Mouse (Mus musculus) intestine, embryonic 14.5 days (tissue): ENCODE data around the gene Kcnh1. TPM values are rescaled to one million over a fixed set of nuclear protein-coding genes. Genes with fewer than 3 reads are reported as not detected.

Source experiments
- ATAC-seq: fragments of 200-750 bp; cut with Nextera tagmentation; replicated peaks from 2 replicates; pipeline ENCODE4 v1.8.0; 2017; ENCODE audit warnings: low read depth, moderate number of reproducible peaks, moderate TSS enrichment, moderate library complexity; ENCODE audit not compliant: low FRiP score, low TSS enrichment
- DNase-seq: peaks from one replicate; pipeline ENCODE4 v3.0.0-alpha.2; 2018; ENCODE audit warnings: low spot score
- H3K27ac ChIP-seq: fragments of 300-500 bp; sonication (generic); 2 replicates; pipeline ENCODE4 v1.5.1; 2014; ENCODE audit warnings: low read depth, mild to moderate bottlenecking, control low read depth
- H3K27me3 ChIP-seq: fragments of 300-500 bp; sonication (generic); replicated peaks from 2 replicates; pipeline ENCODE4 v1.6.1; 2014; ENCODE audit warnings: low read length, control low read depth; ENCODE audit not compliant: control insufficient read depth, insufficient read depth
- H3K36me3 ChIP-seq: fragments of 300-500 bp; sonication (generic); 2 replicates; pipeline ENCODE4 v1.6.1; 2014; ENCODE audit warnings: low read length, control low read depth; ENCODE audit not compliant: control insufficient read depth, insufficient read depth
- H3K4me1 ChIP-seq: fragments of 300-500 bp; sonication (generic); replicated peaks from 2 replicates; pipeline ENCODE4 v1.6.1; 2014; ENCODE audit warnings: low read length, control low read depth, mixed read lengths; ENCODE audit not compliant: control insufficient read depth, insufficient read depth
- H3K4me2 ChIP-seq: fragments of 300-500 bp; sonication (generic); 2 replicates; pipeline ENCODE4 v1.6.1; 2014; ENCODE audit warnings: low read length
- H3K4me3 ChIP-seq: fragments of 300-500 bp; sonication (generic); 2 replicates; pipeline ENCODE4 v1.5.1; 2014; ENCODE audit warnings: low read depth, low read length, control low read depth, mixed read lengths
- H3K9ac ChIP-seq: fragments of 300-500 bp; sonication (generic); 2 replicates; pipeline ENCODE4 v1.6.1; 2014; ENCODE audit warnings: mild to moderate bottlenecking, low read length
- H3K9me3 ChIP-seq: fragments of 300-500 bp; sonication (generic); 2 replicates; pipeline ENCODE4 v1.6.1; 2016; ENCODE audit warnings: low read length, control low read depth; ENCODE audit not compliant: control insufficient read depth
- WGBS: fragments of 180-500 bp; shearing (Covaris S2); extraction: QIAGEN DNeasy Blood & Tissue Kit; methylation state at CpG from one replicate; pipeline ENCODE4 v1.1.7; 2014; 5-methylcytosine and 5-hydroxymethylcytosine counted together
- polyA plus RNA-seq: library from polyadenylated mRNA; unstranded; fragments of >200 nt; fragmentation: Nextera tagmentation; extraction: Ambion mirVana; gene quantifications from 2 replicates; pipeline ENCODE4 v1.2.1, GENCODE M21; 2014

The Kcnh1 gene
- polyA plus RNA-seq, 1 experiment from 2014 or later: 0.85 TPM

- no peak overlapping the region for H3K27ac ChIP-seq
- no peaks in the 10 kb centered on the region for H3K36me3 ChIP-seq
- no peak for DNase-seq
- no peak overlapping the region for H3K4me3 ChIP-seq
- H3K9ac ChIP-seq: no peak overlapping the region
- ATAC-seq: no peak
- H3K4me1 ChIP-seq: no peaks in the 10 kb centered on the region
- no peaks in the 10 kb centered on the region for H3K9me3 ChIP-seq
- H3K4me2 ChIP-seq: no peak overlapping the region
- H3K27me3 ChIP-seq: no peaks in the 10 kb centered on the region
Measured at GRCm38 (mm10) chr1:192387624-192388023, 197.1 kb downstream of the Kcnh1 start.

GRCm38 (mm10) chr1:192391041-192391440 lies 200.5 kb downstream of the Kcnh1 start:
- 74% methylated on average over 7 of the region's 7 CpGs for WGBS
- H3K4me1 ChIP-seq: no peaks in the 10 kb centered on the region
- no peak for DNase-seq
- no peaks in the 10 kb centered on the region for H3K27me3 ChIP-seq
- H3K4me3 ChIP-seq: no peak overlapping the region
- H3K4me2 ChIP-seq: no peak overlapping the region
- no peak for ATAC-seq
- no peak overlapping the region for H3K27ac ChIP-seq
- no peaks in the 10 kb centered on the region for H3K9me3 ChIP-seq
- no peak overlapping the region for H3K9ac ChIP-seq
- H3K36me3 ChIP-seq: no peaks in the 10 kb centered on the region

- ATAC-seq (peak; percentile 82), DNase-seq (no peak)
- Histone ChIP-seq H3K4me1 (no peaks in the 10 kb centered on the region), H3K9me3 (no peaks in the 10 kb centered on the region), H3K4me3 (no peak overlapping the region), H3K27me3 (no peaks in the 10 kb centered on the region), H3K27ac (no peak overlapping the region), H3K36me3 (no peaks in the 10 kb centered on the region), H3K4me2 (no peak overlapping the region), H3K9ac (no peak overlapping the region)
- WGBS: 62% methylated on average over 2 of the region's 2 CpGs
Measured at GRCm38 (mm10) chr1:192392232-192392631, 201.7 kb downstream of the Kcnh1 start.

GRCm38 (mm10) chr1:192399667-192400490 lies 209.3 kb downstream of the Kcnh1 start:
- DNase-seq (no peak), ATAC-seq (no peak)
- Histone ChIP-seq H3K4me2 (no peak overlapping the region), H3K27me3 (no peaks in the 10 kb centered on the region), H3K9me3 (no peaks in the 10 kb centered on the region), H3K27ac (no peak overlapping the region), H3K36me3 (no peaks in the 10 kb centered on the region), H3K4me3 (no peak overlapping the region), H3K9ac (no peak overlapping the region), H3K4me1 (no peaks in the 10 kb centered on the region)
- 81% methylated on average over 14 of the region's 14 CpGs for WGBS

GRCm38 (mm10) chr1:192400991-192401390 lies 210.4 kb downstream of the Kcnh1 start:
- Histone ChIP-seq H3K27me3 (no peaks in the 10 kb centered on the region), H3K4me1 (no peaks in the 10 kb centered on the region), H3K4me2 (no peak overlapping the region), H3K9ac (no peak overlapping the region), H3K9me3 (no peaks in the 10 kb centered on the region), H3K4me3 (no peak overlapping the region), H3K36me3 (no peaks in the 10 kb centered on the region), H3K27ac (no peak overlapping the region)
- 49% methylated on average over 4 of the region's 4 CpGs for WGBS
- ATAC-seq (no peak), DNase-seq (no peak)

- 88% methylated on average over 8 of the region's 8 CpGs for WGBS
- DNase-seq (no peak), ATAC-seq (no peak)
- Histone ChIP-seq H3K4me2 (no peak overlapping the region), H3K9ac (no peak overlapping the region), H3K36me3 (no peaks in the 10 kb centered on the region), H3K4me3 (no peak overlapping the region), H3K27ac (no peak overlapping the region), H3K27me3 (no peaks in the 10 kb centered on the region), H3K4me1 (no peaks in the 10 kb centered on the region), H3K9me3 (no peaks in the 10 kb centered on the region)
Measured at GRCm38 (mm10) chr1:192402911-192403704, 212.5 kb downstream of the Kcnh1 start.

- no peak overlapping the region for H3K27ac ChIP-seq
- no peaks in the 10 kb centered on the region for H3K27me3 ChIP-seq
- no peak overlapping the region for H3K9ac ChIP-seq
- H3K4me1 ChIP-seq: no peaks in the 10 kb centered on the region
- H3K36me3 ChIP-seq: no peaks in the 10 kb centered on the region
- DNase-seq (no peak), ATAC-seq (no peak)
- no peak overlapping the region for H3K4me3 ChIP-seq
- WGBS: 88% methylated on average over 4 of the region's 4 CpGs
- no peak overlapping the region for H3K4me2 ChIP-seq
- no peaks in the 10 kb centered on the region for H3K9me3 ChIP-seq
Measured at GRCm38 (mm10) chr1:192405136-192405535, 214.6 kb downstream of the Kcnh1 start.

GRCm38 (mm10) chr1:192406589-192406988 lies 216.0 kb downstream of the Kcnh1 start:
- Histone ChIP-seq H3K4me2 (no peak overlapping the region), H3K36me3 (no peaks in the 10 kb centered on the region), H3K9me3 (no peaks in the 10 kb centered on the region), H3K4me3 (no peak overlapping the region), H3K27me3 (no peaks in the 10 kb centered on the region), H3K27ac (no peak overlapping the region), H3K4me1 (no peaks in the 10 kb centered on the region), H3K9ac (no peak overlapping the region)
- ATAC-seq: no peak
- no peak for DNase-seq
- 85% methylated on average over 5 of the region's 5 CpGs for WGBS
